Mouse (Mus musculus) natural killer cell, adult 2 months (primary cell): ENCODE data around the gene Txndc2.
"Not testable (repeated sequence)": the region's sequence is repeated elsewhere in the genome, so short reads cannot be mapped to it uniquely, and the experiment has no call there.

Experiments used
- DNase-seq, 2 experiments: peaks; one replicate each; pipeline ENCODE4 v3.0.0; 2022; ENCODE audit warnings: low spot score in 2 of 2

Txndc2 gene

DNA sequence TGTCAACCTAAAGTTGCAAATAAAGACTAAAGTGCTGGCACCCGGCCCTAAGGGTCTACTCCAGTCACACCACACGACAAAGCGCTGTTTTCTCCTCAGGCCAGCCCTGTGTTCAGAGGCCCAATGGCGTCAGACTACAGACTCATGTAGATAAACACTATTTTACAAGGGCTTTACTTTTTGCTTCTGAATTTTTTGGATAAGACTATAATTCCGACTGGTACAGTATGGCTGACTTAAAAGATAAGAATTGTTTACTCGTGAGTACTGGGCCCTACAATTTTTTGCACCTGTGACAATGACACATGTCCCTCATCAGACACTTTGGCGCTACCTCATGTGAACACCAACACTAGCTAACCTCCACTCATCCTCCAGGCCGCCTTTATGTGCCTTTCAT lies 14.1 kb upstream of the Txndc2 start:
- DNase-seq = no peak

GRCm38 (mm10) chr17:65655608-65656007 lies 13.6 kb upstream of the Txndc2 start:
- no peak for DNase-seq

GRCm38 (mm10) chr17:65650598-65650997 lies 8.6 kb upstream of the Txndc2 start:
- DNase-seq = no peak

DNA sequence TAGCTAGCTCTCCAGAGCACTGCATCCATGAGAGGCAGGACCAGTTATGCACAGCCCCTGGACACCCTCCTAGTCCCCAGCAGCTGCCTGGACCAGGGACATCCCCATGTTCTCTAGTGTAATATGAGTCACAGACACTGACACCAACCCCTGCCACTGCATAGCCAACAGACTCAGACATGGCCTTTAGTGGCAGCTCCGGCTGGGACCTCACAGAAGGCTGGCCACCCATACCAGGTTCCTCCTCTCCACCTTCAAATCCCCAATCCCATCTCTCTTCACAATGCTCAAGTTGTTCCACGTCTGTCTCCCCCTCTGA lies 7.2 kb upstream of the Txndc2 start:
- DNase-seq = no peak

DNA sequence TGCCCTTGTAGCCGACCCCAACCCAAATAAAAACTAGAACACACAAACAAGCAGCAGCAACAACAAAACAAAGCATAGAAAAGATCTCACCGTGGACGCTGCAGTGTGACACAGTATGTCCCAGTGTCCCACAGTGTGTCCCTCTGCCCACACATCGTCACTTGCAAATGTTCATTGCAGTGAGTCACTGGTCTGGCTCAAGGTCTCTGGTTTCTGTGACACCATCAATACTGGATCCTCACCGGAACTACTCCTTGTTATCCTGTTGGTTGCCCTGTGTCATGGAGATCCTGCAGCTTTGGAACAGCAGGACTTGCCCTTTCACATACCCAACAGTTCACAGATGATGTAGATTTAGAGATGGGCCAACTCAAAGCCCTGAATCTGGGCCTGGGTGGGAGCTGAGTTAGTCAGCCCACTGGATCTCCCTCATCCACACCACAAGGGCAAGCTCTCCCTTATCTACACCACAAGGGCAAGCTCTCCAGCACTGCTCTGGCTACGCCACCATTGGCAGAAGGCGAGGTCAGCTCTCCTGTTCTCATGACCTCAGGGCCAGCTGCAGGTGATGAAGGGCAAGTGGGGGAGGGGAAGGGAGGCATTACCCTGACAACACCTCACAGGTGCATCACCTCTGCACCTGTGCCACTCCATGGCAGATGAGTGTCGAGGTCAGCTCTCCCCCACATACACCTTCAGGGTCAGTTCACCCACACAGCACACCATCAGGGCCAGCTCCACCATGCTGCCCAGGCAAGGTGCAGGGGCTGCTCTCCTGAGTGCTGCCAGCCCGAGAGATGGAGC lies 6.6 kb upstream of the Txndc2 start:
- DNase-seq = no peak

- DNase-seq = no peak
Measured at GRCm38 (mm10) chr17:65647961-65648360, 6.0 kb upstream of the Txndc2 start.

DNA sequence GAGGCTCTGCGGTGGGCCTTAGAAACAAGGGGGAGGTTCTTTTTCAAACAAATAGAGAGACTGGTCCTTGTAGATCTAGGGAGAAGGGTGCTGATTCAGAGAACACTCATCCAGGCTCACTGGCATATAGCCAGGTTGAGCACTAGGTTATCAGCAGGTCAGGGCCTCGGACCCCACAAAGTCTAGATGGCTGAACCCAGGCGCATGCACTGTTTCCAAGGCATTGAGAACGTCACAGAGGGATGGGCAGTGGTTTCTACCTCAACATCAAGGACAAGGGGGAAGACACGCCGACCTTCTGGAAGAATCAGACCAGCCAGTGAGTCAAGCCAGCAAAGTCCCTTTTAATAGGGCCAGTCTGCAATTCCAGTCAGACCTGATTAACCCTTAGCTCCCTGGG lies 5.3 kb upstream of the Txndc2 start:
- DNase-seq = no peak

DNA sequence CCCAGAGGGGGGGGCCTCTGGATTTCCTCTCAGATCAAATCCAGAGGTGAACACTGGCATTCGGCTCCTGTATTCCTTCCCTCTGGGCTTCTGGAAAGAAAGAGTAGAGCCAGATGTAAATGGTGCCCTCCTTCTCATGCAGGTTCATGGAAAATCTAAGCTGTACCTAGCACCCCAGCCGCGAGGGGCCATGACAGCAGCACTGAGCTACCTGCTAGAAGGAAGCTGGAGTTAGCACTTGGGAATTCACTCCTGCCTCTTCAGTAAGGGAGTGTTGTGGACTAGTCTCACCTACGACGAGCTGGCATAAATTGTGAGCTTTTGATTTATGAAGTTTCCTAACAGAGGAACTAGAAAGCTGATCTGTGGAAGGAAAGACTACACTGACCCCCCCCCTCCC lies 1.6 kb upstream of the Txndc2 start:
- no peak for DNase-seq

- no peak for DNase-seq
Measured at GRCm38 (mm10) chr17:65643051-65643521, 1.1 kb upstream of the Txndc2 start.

GRCm38 (mm10) chr17:65642578-65642991 lies 617 bp upstream of the Txndc2 start:
- DNase-seq = no peak

GRCm38 (mm10) chr17:65639144-65639543 lies 2.8 kb downstream of the Txndc2 start:
- DNase-seq = no peak

DNA sequence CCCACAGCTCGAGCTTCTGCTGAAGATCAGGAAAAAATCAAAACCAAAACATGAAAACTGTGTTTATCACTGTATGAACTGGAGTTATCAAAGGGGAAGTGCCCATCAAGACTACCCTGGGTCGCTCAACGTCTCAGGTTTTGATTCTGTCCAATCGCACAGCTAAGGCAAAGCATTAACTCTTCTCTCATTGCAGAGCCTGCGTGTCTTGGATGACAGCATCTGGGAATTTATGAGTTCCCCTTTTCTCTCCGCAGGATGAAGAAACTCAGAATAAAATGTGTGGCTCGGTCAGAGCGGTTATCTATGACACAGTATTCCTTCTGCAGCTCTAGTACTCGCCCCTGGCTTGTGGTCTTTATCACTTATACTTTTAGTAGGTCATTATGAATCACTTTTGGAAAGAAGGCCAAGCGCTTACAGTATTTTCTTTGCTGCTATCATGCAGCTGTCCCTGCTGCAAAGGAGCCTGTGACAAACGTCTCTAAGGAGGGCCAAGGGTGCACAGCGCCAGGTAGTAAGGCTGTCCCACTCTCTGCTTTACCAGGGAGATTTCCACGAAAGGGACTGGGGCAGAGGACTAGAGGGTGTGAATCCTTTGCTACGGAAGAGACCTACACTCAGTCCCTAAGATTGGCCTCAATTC lies 6.1 kb downstream of the Txndc2 start:
- no peak for DNase-seq

DNA sequence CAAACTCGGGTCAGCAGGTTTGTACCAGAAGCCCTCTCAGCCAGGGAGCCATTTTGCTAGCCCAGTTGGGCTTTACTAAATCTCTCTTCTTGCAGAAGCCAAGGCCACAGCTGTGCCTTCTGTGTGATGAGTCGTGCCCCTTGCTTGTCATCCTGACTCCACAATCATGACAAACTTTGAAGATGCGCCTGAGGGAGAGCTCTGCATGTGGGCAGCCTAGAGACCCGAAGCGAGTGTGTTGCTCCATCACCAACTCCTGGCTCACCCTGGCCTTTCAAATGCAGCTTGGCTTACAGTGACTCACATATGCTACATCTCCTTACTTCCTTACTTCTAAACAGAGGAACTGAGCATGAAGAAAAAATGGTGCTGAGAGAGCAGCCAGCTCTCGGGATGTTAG lies 12.0 kb downstream of the Txndc2 start:
- no peak for DNase-seq

DNA sequence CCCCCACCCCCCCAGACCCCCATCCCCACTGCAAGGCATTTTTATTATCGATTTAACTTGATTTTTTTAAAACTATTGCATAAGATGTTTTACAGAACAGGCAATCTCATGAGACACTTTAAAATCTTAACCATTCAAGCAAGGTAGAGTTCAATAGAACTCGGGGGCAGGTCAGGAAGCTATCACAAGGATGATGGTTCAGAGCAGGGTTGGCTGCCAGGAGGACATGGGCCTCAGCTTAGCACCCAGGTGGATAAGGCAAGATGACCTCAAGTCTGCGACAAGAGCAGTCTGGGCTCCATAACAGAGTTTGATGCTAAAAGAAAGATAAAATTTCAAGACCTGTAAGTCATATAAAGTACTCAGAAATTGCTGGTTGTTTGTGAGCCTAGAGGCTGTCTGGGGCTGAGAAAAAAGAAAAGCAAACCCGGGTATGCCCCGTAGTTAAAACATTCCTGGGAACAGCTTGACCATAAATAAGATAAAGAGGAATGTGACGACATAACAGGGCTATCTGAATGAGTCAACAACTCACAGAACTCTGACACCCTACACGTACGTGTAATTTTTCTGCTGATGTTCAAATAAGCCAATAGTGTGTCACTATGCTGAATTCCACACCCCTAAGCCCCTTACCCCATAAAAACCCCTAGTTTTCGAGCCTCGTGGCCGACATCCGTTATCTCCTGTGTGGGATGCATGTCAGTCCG lies 13.0 kb downstream of the Txndc2 start:
- not testable (repeated sequence) for DNase-seq

DNA sequence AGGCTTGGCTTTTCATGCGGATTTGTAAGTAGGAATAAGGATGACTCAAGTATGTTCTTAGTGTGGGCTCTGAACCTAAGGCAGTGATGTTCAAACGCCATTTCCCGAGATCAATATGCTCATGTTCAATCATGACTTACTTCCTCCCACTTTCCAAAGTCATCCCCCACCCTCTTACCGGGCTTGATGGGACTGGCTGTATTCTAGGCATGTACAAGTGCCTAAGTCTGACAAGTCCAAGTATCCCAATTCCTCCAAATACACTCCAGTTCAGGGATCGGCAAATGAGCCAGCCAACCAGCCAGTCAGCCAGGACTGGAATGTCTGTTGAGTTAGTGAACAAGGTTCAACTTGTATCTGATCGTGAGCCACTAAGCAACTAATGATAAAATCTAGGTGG lies 15.7 kb downstream of the Txndc2 start:
- no peak for DNase-seq

GRCm38 (mm10) chr17:65625563-65625962 lies 16.4 kb downstream of the Txndc2 start:
- no peak for DNase-seq

DNA sequence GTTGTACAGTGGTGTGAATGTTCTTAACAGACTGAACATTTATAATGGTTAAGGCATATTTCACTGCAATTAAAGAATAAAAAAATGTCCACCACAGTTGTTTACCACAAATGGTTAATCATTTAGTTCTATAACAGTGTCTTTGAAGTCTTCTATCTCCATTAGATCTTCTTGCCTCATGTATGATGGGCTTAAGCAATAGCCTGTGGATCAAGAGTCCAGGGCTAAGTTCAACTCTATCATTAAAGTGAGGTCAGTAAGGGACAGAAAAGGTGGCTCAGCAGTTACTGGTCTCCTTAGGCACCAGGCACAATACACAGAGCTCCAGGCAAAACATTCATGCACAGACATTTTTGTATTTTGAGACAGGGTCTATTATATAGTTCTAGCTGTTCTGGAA lies 18.8 kb downstream of the Txndc2 start:
- DNase-seq = no peak

- DNase-seq = no peak
Measured at GRCm38 (mm10) chr17:65618431-65618830, 23.5 kb downstream of the Txndc2 start.

DNA sequence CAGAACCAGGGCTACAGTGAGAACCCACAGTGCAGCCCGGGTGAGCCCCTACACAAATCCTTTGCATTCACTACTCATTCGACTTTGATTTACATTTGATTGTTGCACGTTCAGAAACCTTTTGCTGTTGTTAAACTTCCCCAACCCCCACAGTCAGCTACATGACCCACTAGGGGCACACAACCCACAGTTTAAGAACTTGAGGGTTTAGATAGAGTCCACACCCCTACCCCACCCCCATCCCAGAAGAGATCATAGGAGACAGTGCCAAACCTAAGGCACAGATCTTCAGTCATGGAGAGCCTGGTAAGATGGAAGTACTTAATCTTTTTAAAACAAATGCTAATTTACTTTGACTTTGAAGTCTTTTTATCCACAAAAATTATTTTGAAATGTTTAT lies 26.3 kb downstream of the Txndc2 start:
- no peak for DNase-seq

- DNase-seq = no peak
Measured at GRCm38 (mm10) chr17:65614431-65614830, 27.5 kb downstream of the Txndc2 start.

DNA sequence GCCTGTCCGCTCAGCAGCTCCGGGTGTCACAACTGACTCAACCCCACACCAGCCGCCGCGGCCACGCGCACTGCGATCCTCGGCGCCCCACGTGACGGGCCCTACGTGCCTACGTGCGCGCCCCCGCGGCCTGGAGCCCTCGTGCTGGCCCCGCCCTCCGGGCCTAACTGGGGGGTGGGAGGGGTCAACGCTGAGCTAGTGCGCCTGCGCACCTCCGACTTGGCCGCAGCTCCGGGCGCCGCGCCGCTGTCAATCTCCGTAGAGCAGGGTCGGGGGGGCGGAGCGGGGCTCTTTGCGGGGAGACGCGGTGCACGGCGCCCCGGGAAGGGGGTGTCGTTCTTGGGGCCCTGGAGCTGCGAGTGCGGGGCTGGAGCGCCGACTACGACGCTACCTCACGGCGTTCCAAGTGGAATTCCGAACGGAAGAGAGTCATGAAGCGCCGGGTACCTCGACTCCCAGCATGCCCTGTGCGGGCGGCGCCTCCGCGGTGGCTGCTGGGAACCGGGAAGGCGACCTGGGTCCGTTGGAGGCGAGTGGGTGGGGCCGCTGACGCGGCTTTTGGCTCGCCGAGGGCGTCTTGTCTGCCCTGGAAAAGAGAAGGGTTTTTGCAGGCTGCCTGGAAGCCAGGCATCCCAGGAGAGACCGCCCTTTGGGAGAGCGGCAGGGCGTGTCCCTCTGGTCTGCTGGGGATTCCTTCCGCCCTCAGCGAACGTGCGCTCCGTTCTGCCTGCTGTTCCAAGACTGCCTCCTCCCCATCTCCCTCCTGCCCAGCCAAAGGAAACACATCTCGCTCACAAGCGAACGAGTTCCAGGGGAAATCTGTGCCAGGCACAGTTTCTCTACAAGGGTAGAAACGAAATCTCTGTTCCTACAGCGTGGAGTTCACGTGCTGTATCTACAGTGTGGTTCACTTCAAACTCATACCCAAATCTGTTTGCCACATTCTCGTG lies 28.2 kb downstream of the Txndc2 start, which contains the start of gene Vapa:
Gene Vapa, minus strand, starts transcription at position 93 of the 950 bp plus-strand sequence.
- peak; percentile 98 to 99 for DNase-seq

DNA sequence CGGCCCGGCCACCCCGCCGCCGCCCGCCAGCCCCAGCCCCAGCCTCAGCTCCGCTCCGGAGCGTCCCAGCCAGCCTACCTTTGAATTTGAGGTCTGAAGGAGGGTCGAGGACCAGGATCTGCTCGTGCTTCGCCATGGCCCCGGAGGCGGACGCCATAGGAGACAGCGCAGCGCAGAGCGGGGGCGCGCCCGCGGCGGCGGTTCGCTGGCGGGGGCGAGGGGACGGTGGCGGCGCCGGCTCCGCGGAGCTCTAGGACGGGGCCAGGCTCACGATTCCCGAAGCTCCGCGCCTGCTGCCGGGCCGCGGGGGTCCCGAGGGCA lies 28.9 kb downstream of the Txndc2 start:
- DNase-seq = no peak
